Mouse (Mus musculus): ENCODE measurements around the gene Pdia5.

DNA sequence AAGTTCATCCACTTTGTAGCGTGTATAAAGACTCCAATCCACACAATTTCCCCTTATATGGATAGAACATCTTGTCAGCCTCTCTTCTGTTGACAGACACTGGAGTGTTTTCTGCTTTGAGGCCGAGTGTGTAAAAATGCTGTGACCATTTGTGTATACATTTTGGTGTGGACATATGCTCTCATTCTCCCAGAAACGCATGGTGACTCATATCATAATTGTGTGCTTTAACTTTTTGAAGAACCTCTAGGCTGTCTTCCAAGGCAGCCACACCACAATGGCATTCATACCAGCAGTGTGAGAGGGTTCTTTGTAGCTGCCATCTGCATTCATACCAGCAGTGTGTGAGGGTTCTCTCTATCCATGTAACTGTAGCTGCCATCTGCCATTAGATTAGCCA, 105.0 kb downstream of the Pdia5 start:
- TF ChIP-seq CTCF (IDR thresholded peaks at IDR 0.05; ENCODE audit: insufficient read depth, low read length) = no peak
- no peak for TF ChIP-seq POLR2A (IDR thresholded peaks at IDR 0.05; ENCODE audit: borderline replicate concordance, extremely low read depth, low read depth, low read length)
